Mouse (Mus musculus): Measurements from ENCODE around the gene Itpk1. TPM values are rescaled to one million over a fixed set of nuclear protein-coding genes. Genes with fewer than 3 reads are reported as not detected.

The Itpk1 gene
- polyA plus RNA-seq, 1 experiment from 2014 or later = 20.5 TPM

GRCm38 (mm10) chr12:102605607-102606006, 99.1 kb downstream of the Itpk1 start:
- peaks cover 20% of the 10 kb centered on the region; the same call in 1 of the 2 replicates for H3K36me3 ChIP-seq
- H3K9me3 ChIP-seq = no peaks in the 10 kb centered on the region
- no peak overlapping the region for H3K4me3 ChIP-seq
- H3K27ac ChIP-seq = no peak overlapping the region
- H3K4me1 ChIP-seq (replicated peaks) = peaks cover 38% of the 10 kb centered on the region
- DNase-seq (ENCODE audit: low spot score) = no peak
- 92% methylated on average over 6 of the region's 6 CpGs for WGBS
- H3K27me3 ChIP-seq (ENCODE audit: insufficient read depth, poor library complexity, severe bottlenecking) = no peaks in the 10 kb centered on the region

GRCm38 (mm10) chr12:102602255-102603041, 102.3 kb downstream of the Itpk1 start:
- H3K36me3 ChIP-seq = peaks cover 22% of the 10 kb centered on the region
- H3K4me3 ChIP-seq = no peak overlapping the region
- no peak for DNase-seq (ENCODE audit: low spot score)
- H3K4me1 ChIP-seq (replicated peaks) = peaks cover 35% of the 10 kb centered on the region
- H3K27ac ChIP-seq = peak overlapping the region; percentile 72; the same call in 1 of the 2 replicates
- H3K9me3 ChIP-seq = peaks cover 8% of the 10 kb centered on the region
- no peaks in the 10 kb centered on the region for H3K27me3 ChIP-seq (ENCODE audit: insufficient read depth, poor library complexity, severe bottlenecking)
- 84% methylated on average over 9 of the region's 9 CpGs for WGBS

DNA sequence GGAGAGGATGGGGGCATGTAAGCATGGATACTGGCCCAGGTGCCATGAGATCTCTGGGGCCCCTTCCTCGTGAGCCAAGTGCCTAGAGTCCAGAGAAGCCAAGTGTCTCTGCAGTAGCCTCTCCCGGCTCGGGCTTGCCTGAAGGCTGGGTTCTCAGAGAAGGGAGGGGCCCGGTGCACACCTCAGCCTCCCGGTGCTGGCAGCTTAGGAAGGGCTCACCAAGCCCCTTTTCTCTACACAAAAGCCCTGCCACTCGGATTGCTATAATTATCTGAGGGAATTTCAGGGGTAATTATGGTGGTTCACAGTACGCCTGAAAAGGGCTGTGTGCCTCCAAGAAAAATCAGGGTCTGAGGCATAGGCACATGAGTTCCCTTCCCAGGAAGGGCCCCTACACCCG, 102.9 kb downstream of the Itpk1 start:
- Histone ChIP-seq H3K27ac (peak overlapping the region; percentile 72), H3K4me3 (no peak overlapping the region), H3K36me3 (peaks cover 22% of the 10 kb centered on the region), H3K9me3 (peaks cover 8% of the 10 kb centered on the region), H3K4me1 (replicated peaks) (peaks cover 35% of the 10 kb centered on the region), H3K27me3 (ENCODE audit: insufficient read depth, poor library complexity, severe bottlenecking) (no peaks in the 10 kb centered on the region)
- 46% methylated on average over 8 of the region's 8 CpGs for WGBS
- DNase-seq (ENCODE audit: low spot score) = no peak

- H3K4me3 ChIP-seq = no peak overlapping the region
- peaks cover 36% of the 10 kb centered on the region for H3K4me1 ChIP-seq (replicated peaks)
- DNase-seq (ENCODE audit: low spot score) = peak; percentile 15
- WGBS = 78% methylated on average over 6 of the region's 6 CpGs
- H3K9me3 ChIP-seq = peaks cover 8% of the 10 kb centered on the region
- no peaks in the 10 kb centered on the region for H3K27me3 ChIP-seq (ENCODE audit: insufficient read depth, poor library complexity, severe bottlenecking)
- peaks cover 18% of the 10 kb centered on the region for H3K36me3 ChIP-seq
- H3K27ac ChIP-seq = peak overlapping the region; percentile 72
Observed at GRCm38 (mm10) chr12:102600345-102600744, 104.4 kb downstream of the Itpk1 start.

- Histone ChIP-seq H3K4me1 (replicated peaks) (peaks cover 41% of the 10 kb centered on the region), H3K4me3 (no peak overlapping the region), H3K9me3 (peaks cover 8% of the 10 kb centered on the region), H3K27me3 (ENCODE audit: insufficient read depth, poor library complexity, severe bottlenecking) (no peaks in the 10 kb centered on the region), H3K36me3 (peaks cover 18% of the 10 kb centered on the region), H3K27ac (peak overlapping the region; percentile 72)
- 84% methylated on average over 7 of the region's 7 CpGs for WGBS
- no peak for DNase-seq (ENCODE audit: low spot score)
Observed at GRCm38 (mm10) chr12:102599801-102600200, 104.9 kb downstream of the Itpk1 start.

DNA sequence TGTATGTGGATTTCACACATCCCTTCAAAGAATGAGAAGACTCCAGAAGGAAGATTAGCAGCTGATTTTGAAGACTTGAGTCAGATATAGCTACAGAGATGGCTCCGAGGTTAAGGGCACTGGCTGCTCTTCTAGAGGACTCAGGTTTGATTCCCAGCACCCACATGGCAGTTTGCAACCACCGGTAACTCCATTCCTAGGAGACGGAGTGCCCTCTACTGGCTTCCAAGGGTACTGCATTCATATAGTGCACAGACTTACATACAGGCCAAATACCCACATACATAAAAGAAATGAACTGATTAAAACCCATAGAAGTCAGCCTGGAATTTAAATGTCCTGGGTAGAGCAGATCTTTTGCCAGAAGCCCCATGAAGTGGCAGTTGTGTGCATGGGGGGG, 106.2 kb downstream of the Itpk1 start:
- Histone ChIP-seq H3K27ac (no peak overlapping the region), H3K9me3 (peaks cover 8% of the 10 kb centered on the region), H3K4me1 (replicated peaks) (peaks cover 49% of the 10 kb centered on the region), H3K27me3 (ENCODE audit: insufficient read depth, poor library complexity, severe bottlenecking) (no peaks in the 10 kb centered on the region), H3K4me3 (no peak overlapping the region), H3K36me3 (peaks cover 7% of the 10 kb centered on the region)
- 95% methylated on average over 3 of the region's 3 CpGs for WGBS
- DNase-seq (ENCODE audit: low spot score) = no peak

DNA sequence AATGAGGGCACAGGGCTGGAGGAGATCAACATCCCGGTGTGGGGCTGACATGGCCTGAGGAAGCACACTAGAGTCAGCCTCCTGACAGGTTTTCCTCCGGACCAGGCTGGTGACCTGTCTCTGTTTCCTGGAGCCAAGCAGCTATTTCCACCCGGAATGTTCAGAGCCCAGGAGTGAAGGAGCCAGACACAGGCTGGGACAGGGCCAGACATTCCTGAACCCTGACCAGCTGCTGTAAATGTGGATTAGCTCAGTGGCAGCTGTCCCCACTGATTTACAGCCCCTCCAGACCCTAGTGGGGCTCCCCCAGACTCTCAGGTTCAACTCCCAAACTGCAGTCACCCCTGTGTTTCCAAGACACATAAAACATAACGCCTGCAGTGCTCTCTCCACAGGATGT, 107.3 kb downstream of the Itpk1 start:
- Histone ChIP-seq H3K4me3 (no peak overlapping the region), H3K36me3 (peaks cover 6% of the 10 kb centered on the region), H3K27ac (no peak overlapping the region), H3K27me3 (ENCODE audit: insufficient read depth, poor library complexity, severe bottlenecking) (no peaks in the 10 kb centered on the region), H3K4me1 (replicated peaks) (peaks cover 45% of the 10 kb centered on the region), H3K9me3 (peaks cover 8% of the 10 kb centered on the region)
- 78% methylated on average over 4 of the region's 4 CpGs for WGBS
- DNase-seq (ENCODE audit: low spot score) = no peak

DNA sequence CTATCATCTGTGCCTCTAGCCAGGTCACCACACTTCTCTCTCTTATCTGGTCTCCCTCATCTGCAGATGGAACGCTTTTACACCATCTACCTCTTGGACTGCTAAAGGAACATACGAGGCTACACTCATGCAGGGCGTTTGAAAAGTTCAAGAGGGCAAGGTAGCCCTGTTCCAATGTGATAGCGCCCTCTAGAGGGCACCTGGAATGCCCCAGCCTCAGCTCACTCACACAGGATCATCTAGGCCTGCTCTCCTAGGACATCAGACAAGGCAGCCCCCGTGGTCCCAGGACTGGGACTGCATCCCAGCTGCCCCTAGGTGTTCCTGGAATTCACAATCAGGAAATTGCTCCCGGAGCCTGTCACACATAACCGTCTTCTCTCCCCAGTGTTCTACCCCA, 108.3 kb downstream of the Itpk1 start:
- H3K4me3 ChIP-seq = no peak overlapping the region
- no peaks in the 10 kb centered on the region for H3K27me3 ChIP-seq (ENCODE audit: insufficient read depth, poor library complexity, severe bottlenecking)
- peaks cover 8% of the 10 kb centered on the region for H3K9me3 ChIP-seq
- peaks cover 35% of the 10 kb centered on the region for H3K4me1 ChIP-seq (replicated peaks)
- H3K27ac ChIP-seq = no peak overlapping the region
- WGBS = 73% methylated on average over 7 of the region's 7 CpGs
- peaks cover 6% of the 10 kb centered on the region for H3K36me3 ChIP-seq
- no peak for DNase-seq (ENCODE audit: low spot score)

GRCm38 (mm10) chr12:102594627-102595026, 110.1 kb downstream of the Itpk1 start:
- 77% methylated on average over 9 of the region's 9 CpGs for WGBS
- H3K27ac ChIP-seq = 0 out of 2 replicates have a peak overlapping the region, but pooled peaks have one; percentile 12

DNA sequence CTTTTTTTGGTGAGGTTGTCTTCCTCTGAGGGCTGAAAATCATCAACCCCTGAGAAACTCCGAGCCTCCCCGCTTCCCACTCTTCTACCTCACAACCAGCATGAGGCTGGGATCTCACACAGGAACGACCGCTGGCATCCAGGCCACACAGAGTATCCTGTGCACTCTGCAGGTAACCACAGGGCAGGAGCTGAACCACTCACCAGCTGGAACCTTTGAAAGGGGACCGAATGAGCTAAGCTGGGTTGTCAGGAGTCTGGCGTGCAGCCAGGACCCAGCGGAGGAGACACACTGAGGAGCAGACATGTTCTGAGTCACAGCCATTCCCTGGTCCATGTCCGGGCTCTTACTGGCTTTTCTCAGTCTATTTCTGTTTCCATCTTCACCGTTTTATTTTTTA, 111.0 kb downstream of the Itpk1 start:
- Histone ChIP-seq H3K4me1 (replicated peaks) (peaks cover 14% of the 10 kb centered on the region; the same call in 1 of the 2 replicates), H3K4me3 (no peak overlapping the region), H3K27ac (no peak overlapping the region), H3K27me3 (ENCODE audit: insufficient read depth, poor library complexity, severe bottlenecking) (no peaks in the 10 kb centered on the region), H3K36me3 (peaks cover 5% of the 10 kb centered on the region), H3K9me3 (peaks cover 7% of the 10 kb centered on the region)
- 79% methylated on average over 9 of the region's 9 CpGs for WGBS
- no peak for DNase-seq (ENCODE audit: low spot score)

More at GRCm38 (mm10) chr12:102594627-102595026, 110.1 kb downstream of the Itpk1 start:
- peaks cover 6% of the 10 kb centered on the region for H3K36me3 ChIP-seq
- H3K4me3 ChIP-seq = no peak overlapping the region
- peaks cover 8% of the 10 kb centered on the region for H3K9me3 ChIP-seq
- no peaks in the 10 kb centered on the region for H3K27me3 ChIP-seq (ENCODE audit: insufficient read depth, poor library complexity, severe bottlenecking)
- H3K4me1 ChIP-seq (replicated peaks) = peaks cover 17% of the 10 kb centered on the region
- no peak for DNase-seq (ENCODE audit: low spot score)

DNA sequence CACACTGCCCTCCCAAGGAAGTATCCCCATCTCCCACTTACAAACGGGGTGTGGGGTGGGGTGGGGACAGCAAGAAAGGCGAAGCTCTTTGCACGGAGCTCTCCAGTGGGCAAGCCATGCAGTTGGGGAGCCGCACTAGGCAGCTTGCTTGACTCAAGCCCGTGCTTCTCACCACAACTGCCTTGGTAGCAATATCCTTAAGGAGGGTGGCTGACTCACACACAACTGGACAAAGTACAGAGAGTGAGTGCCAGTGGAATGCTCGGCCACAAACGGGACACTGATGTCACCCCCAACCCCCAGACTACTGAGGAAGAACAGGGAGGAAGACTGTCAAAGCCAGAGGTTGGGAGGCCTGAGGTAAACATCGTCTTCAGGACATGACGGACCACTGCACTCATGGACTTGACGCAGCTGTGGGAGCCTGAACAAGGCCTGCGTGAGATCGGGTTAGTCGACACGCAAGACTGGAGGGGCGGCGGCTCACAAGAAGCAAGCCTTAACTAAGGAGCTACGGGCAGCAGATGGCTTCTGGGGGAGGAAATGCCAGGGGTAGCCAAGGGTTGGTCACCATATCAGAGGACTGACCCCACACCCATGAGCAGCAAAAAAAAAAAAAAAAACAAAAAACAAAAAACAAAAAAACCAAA, 113.9 kb downstream of the Itpk1 start:
- DNase-seq (ENCODE audit: low spot score) = no peak
- 90% methylated on average over 17 of the region's 17 CpGs for WGBS
- Histone ChIP-seq H3K4me1 (replicated peaks) (peaks cover 14% of the 10 kb centered on the region; the same call in 1 of the 2 replicates), H3K4me3 (no peak overlapping the region), H3K9me3 (no peaks in the 10 kb centered on the region), H3K27me3 (ENCODE audit: insufficient read depth, poor library complexity, severe bottlenecking) (no peaks in the 10 kb centered on the region), H3K27ac (no peak overlapping the region), H3K36me3 (peaks cover 13% of the 10 kb centered on the region)

GRCm38 (mm10) chr12:102587106-102587505, 117.6 kb downstream of the Itpk1 start:
- no peak overlapping the region for H3K27ac ChIP-seq

GRCm38 (mm10) chr12:102586286-102586881, 118.3 kb downstream of the Itpk1 start:
- Histone ChIP-seq H3K27me3 (ENCODE audit: insufficient read depth, poor library complexity, severe bottlenecking) (no peaks in the 10 kb centered on the region), H3K27ac (no peak overlapping the region), H3K36me3 (peaks cover 40% of the 10 kb centered on the region), H3K4me3 (no peak overlapping the region), H3K9me3 (no peaks in the 10 kb centered on the region), H3K4me1 (replicated peaks) (no peaks in the 10 kb centered on the region)
- 83% methylated on average over 9 of the region's 9 CpGs for WGBS
- no peak for DNase-seq (ENCODE audit: low spot score)

More at GRCm38 (mm10) chr12:102587106-102587505, 117.6 kb downstream of the Itpk1 start:
- H3K9me3 ChIP-seq = no peaks in the 10 kb centered on the region
- DNase-seq (ENCODE audit: low spot score) = no peak
- H3K4me3 ChIP-seq = no peak overlapping the region
- no peaks in the 10 kb centered on the region for H3K4me1 ChIP-seq (replicated peaks)
- H3K36me3 ChIP-seq = peaks cover 40% of the 10 kb centered on the region
- WGBS = 90% methylated on average over 8 of the region's 8 CpGs
- no peaks in the 10 kb centered on the region for H3K27me3 ChIP-seq (ENCODE audit: insufficient read depth, poor library complexity, severe bottlenecking)

Data from hindbrain, embryonic 10.5 days (tissue).